Mouse (Mus musculus) heart, adult 2 months (tissue): Measurements from ENCODE around the gene Dpf3. TPM values are rescaled to one million over a fixed set of nuclear protein-coding genes. Genes with fewer than 3 reads are reported as not detected.

Experiments used
- DNase-seq, 2 experiments: peaks; one replicate each; pipeline ENCODE4 v3.0.0; 2021
- H3K27ac ChIP-seq: fragments of 200-600 bp; 2 replicates; pipeline ENCODE4 v1.8.1; 2022
- H3K27me3 ChIP-seq: fragments of 200-500 bp; 2 replicates; pipeline ENCODE4 v1.6.1; 2012; ENCODE audit warnings: mild to moderate bottlenecking, low read length, inconsistent platforms, mixed read lengths; ENCODE audit not compliant: control insufficient read depth, insufficient read depth
- H3K36me3 ChIP-seq: fragments of 200-500 bp; 2 replicates; pipeline ENCODE4 v1.6.1; 2012; ENCODE audit warnings: low read length, inconsistent platforms; ENCODE audit not compliant: control insufficient read depth, insufficient read depth
- H3K4me1 ChIP-seq: fragments of 200-500 bp; 2 replicates; pipeline ENCODE4 v1.6.1; 2011; ENCODE audit warnings: low read length; ENCODE audit not compliant: control insufficient read depth, insufficient read depth
- H3K4me3 ChIP-seq: fragments of 200-600 bp; 2 replicates; pipeline ENCODE4 v1.8.1; 2022
- H3K79me2 ChIP-seq: fragments of 200-500 bp; replicated peaks from 2 replicates; pipeline ENCODE4 v1.6.1; 2012; ENCODE audit warnings: mild to moderate bottlenecking, inconsistent platforms, low read length, moderate library complexity, mixed read lengths; ENCODE audit not compliant: control insufficient read depth, insufficient read depth
- H3K9ac ChIP-seq: fragments of 200-500 bp; 2 replicates; pipeline ENCODE4 v1.6.1; 2012; ENCODE audit warnings: low read depth, mild to moderate bottlenecking, control low read depth, inconsistent platforms, low read length, mixed read lengths
- CTCF ChIP-seq: fragments of 200-600 bp; IDR thresholded peaks from 2 replicates; pipeline ENCODE4 v1.8.1; 2022; ENCODE audit warnings: antibody characterized with exemption, mild to moderate bottlenecking, moderate library complexity
- EP300 ChIP-seq: fragments of 200-500 bp; IDR thresholded peaks from 2 replicates; pipeline ENCODE4 v1.6.1; 2011; ENCODE audit warnings: low read depth, low read length, control low read depth; ENCODE audit not compliant: insufficient read depth
- POLR2A ChIP-seq: fragments of 200-500 bp; IDR thresholded peaks from 2 replicates; pipeline ENCODE4 v1.6.1; 2011; ENCODE audit warnings: mild to moderate bottlenecking, low read depth, low read length, control low read depth; ENCODE audit not compliant: insufficient read depth
- WGBS: fragments of 180-500 bp; shearing (Covaris S2); methylation state at CpG from one replicate; pipeline ENCODE4 v1.1.7; 2018; 5-methylcytosine and 5-hydroxymethylcytosine counted together
- intact Hi-C: fragments of 180-260 bp; cut with DNase I; formaldehyde crosslinking; loops from one replicate; pipeline ENCODE4 v1.15.1; 2025
- long read RNA-seq: library from polyadenylated mRNA; stranded (forward); transcript quantifications from one replicate; pipeline ENCODE4 v2.0.0, GENCODE M21; 2021
- polyA plus RNA-seq: library from polyadenylated mRNA; depleted of rRNA; stranded (reverse); fragments of >200 nt; gene quantifications from 2 replicates; pipeline ENCODE4 v1.2.3, GENCODE M21; 2012; rRNA removed
- total RNA-seq, 2 experiments: library from RNA; stranded (reverse); gene quantifications; 2 replicates each; pipeline ENCODE4 v1.2.3; 2021

The Dpf3 gene
- 10 to 100 TPM; 16.6 to 18.8 TPM for total RNA-seq
- 9.1 and 9.7 TPM in 2 replicates for polyA plus RNA-seq
- long read RNA-seq, partial matches to known transcripts, result 6 of 9 reads
- long read RNA-seq, other reads (novel, unspliced or antisense), result 3 of 9 reads

GRCm38 (mm10) chr12:83487476-83487991 lies at the start of gene Dpf3:
TSS of gene Dpf3 (minus strand) at chr12:83487716.
- peak; percentile 99 for DNase-seq
- Histone ChIP-seq H3K36me3 (no peaks in the 10 kb centered on the region), H3K27ac (peak within 1 kb of the TSS; percentile 77), H3K9ac (peak within 1 kb of the TSS; percentile 90), H3K4me3 (peak within 1 kb of the TSS; percentile 95), H3K79me2 (no peaks in the 10 kb centered on the region), H3K27me3 (no peaks in the 10 kb centered on the region), H3K4me1 (peaks cover 1% of the 10 kb centered on the region)
- TF ChIP-seq EP300 (0 out of 2 replicates have a peak, but pooled peaks have one; percentile 35), POLR2A (peak; percentile 70), CTCF (no peak)
- under 1% methylated on average over 31 of the region's 31 CpGs for WGBS
- intact Hi-C loops, result loop anchor here (5.0 kb wide), 2 partner anchors 75 to 1315 kb away; no protein-coding TSS in a partner anchor

- H3K9ac ChIP-seq, result no peak overlapping the region
- no peak overlapping the region for H3K4me3 ChIP-seq
- intact Hi-C loops, result no loop called here
- DNase-seq, result no peak
- no peaks in the 10 kb centered on the region for H3K4me1 ChIP-seq
- TF ChIP-seq POLR2A (no peak), CTCF (no peak), EP300 (no peak)
- H3K36me3 ChIP-seq, result no peaks in the 10 kb centered on the region
- no peaks in the 10 kb centered on the region for H3K27me3 ChIP-seq
- no peaks in the 10 kb centered on the region for H3K79me2 ChIP-seq
- no peak overlapping the region for H3K27ac ChIP-seq
- 63% methylated on average over 9 of the region's 9 CpGs for WGBS
These were observed 48.5 kb upstream of the Dpf3 start for GRCm38 (mm10) chr12:83536039-83536438.

GRCm38 (mm10) chr12:83535428-83535827 lies 47.9 kb upstream of the Dpf3 start:
- TF ChIP-seq EP300, result no peak
- no peak for TF ChIP-seq CTCF
- no peak for TF ChIP-seq POLR2A
- no peak overlapping the region for H3K9ac ChIP-seq
- H3K36me3 ChIP-seq, result no peaks in the 10 kb centered on the region
- 88% methylated on average over 11 of the region's 11 CpGs for WGBS
- intact Hi-C loops, result no loop called here
- no peak for DNase-seq
- no peaks in the 10 kb centered on the region for H3K4me1 ChIP-seq
- no peaks in the 10 kb centered on the region for H3K27me3 ChIP-seq
- no peak overlapping the region for H3K4me3 ChIP-seq
- H3K27ac ChIP-seq, result no peak overlapping the region
- no peaks in the 10 kb centered on the region for H3K79me2 ChIP-seq

GRCm38 (mm10) chr12:83534190-83534589 lies 46.7 kb upstream of the Dpf3 start:
- Histone ChIP-seq H3K27ac (no peak overlapping the region), H3K27me3 (no peaks in the 10 kb centered on the region), H3K9ac (no peak overlapping the region), H3K4me1 (no peaks in the 10 kb centered on the region), H3K36me3 (no peaks in the 10 kb centered on the region), H3K79me2 (no peaks in the 10 kb centered on the region), H3K4me3 (no peak overlapping the region)
- intact Hi-C loops, result no loop called here
- no peak for DNase-seq
- 71% methylated on average over 3 of the region's 3 CpGs for WGBS
- TF ChIP-seq EP300 (no peak), CTCF (no peak)

- no peak overlapping the region for H3K27ac ChIP-seq
- H3K27me3 ChIP-seq, result no peaks in the 10 kb centered on the region
- intact Hi-C loops, result no loop called here
- H3K36me3 ChIP-seq, result no peaks in the 10 kb centered on the region
- H3K4me3 ChIP-seq, result no peak overlapping the region
- WGBS, result 49% methylated on average over 3 of the region's 3 CpGs
- no peak for TF ChIP-seq CTCF
- no peak for TF ChIP-seq EP300
- no peak for TF ChIP-seq POLR2A
- no peak overlapping the region for H3K9ac ChIP-seq
- H3K79me2 ChIP-seq, result no peaks in the 10 kb centered on the region
- peak; percentile 31 to 36 for DNase-seq
- H3K4me1 ChIP-seq, result no peaks in the 10 kb centered on the region
These were observed 45.5 kb upstream of the Dpf3 start for GRCm38 (mm10) chr12:83532966-83533365.

- intact Hi-C loops, result no loop called here
- no peaks in the 10 kb centered on the region for H3K36me3 ChIP-seq
- H3K27me3 ChIP-seq, result no peaks in the 10 kb centered on the region
- DNase-seq, result no peak
- no peak overlapping the region for H3K4me3 ChIP-seq
- TF ChIP-seq POLR2A (no peak), EP300 (no peak), CTCF (no peak)
- no peaks in the 10 kb centered on the region for H3K4me1 ChIP-seq
- no peak overlapping the region for H3K9ac ChIP-seq
- H3K79me2 ChIP-seq, result no peaks in the 10 kb centered on the region
- 91% methylated on average over 6 of the region's 6 CpGs for WGBS
- H3K27ac ChIP-seq, result no peak overlapping the region
These were observed 44.5 kb upstream of the Dpf3 start for GRCm38 (mm10) chr12:83531992-83532391.
